22 mouse cellular contexts compared by ENCODE assay signal in genomic region chr15:83455034-83455433, GRCm38 (mm10). TPM values are rescaled to one million over a fixed set of nuclear protein-coding genes. Genes with fewer than 3 reads are reported as not detected.
DNase-seq lines count a peak whose midpoint lies in the region; ATAC-seq and TF ChIP-seq lines count a peak whose summit lies in the region.
"Had no signal": no experiment of that assay in that cellular context is flagged by ENCODE, and none has a peak within 500 bp of the region (broad histone marks: within the 10 kb centered on the region; RNA-seq: fewer than 3 reads in every experiment).

No protein-coding gene starts in this region.

- peak overlapping the region; percentile 81 for H3K27ac ChIP-seq in kidney, adult 2 months (ENCODE audit: insufficient read depth, low read depth, low read length)
- H3K27ac ChIP-seq in intestine, postnatal 0 days (ENCODE audit: low read depth, low read length): peak overlapping the region; percentile 46; the same call in 1 of the 2 replicates
- peak overlapping the region; percentile 58; the same call in 1 of the 2 replicates for H3K27ac ChIP-seq in kidney, embryonic 16.5 days (ENCODE audit: low read length)
- peak overlapping the region; percentile 48; the same call in 1 of the 2 replicates for H3K27ac ChIP-seq in liver, postnatal 0 days (ENCODE audit: low read depth)
- H3K27ac ChIP-seq in midbrain, embryonic 13.5 days: no peak overlapping the region
- H3K27ac ChIP-seq: forebrain, embryonic 10.5 days; hindbrain, embryonic 15.5 days; limb, embryonic 10.5 days; liver, embryonic 14.5 days had no signal

- peaks cover 71% of the 10 kb centered on the region for H3K4me1 ChIP-seq in kidney, adult 2 months (ENCODE audit: control insufficient read depth, insufficient read depth, low read length)
- peaks cover 37% of the 10 kb centered on the region for H3K4me1 ChIP-seq in intestine, postnatal 0 days (replicated peaks; ENCODE audit: control insufficient read depth, insufficient read depth, low read length)
- H3K4me1 ChIP-seq in kidney, embryonic 16.5 days (ENCODE audit: insufficient read depth, low read length): peaks cover 29% of the 10 kb centered on the region
- peaks cover 56% of the 10 kb centered on the region for H3K4me1 ChIP-seq in liver, postnatal 0 days (ENCODE audit: insufficient read depth)
- H3K4me1 ChIP-seq in midbrain, embryonic 13.5 days (replicated peaks): 0 out of 2 replicates have a peak, but pooled peaks cover 2% of the 10 kb centered on the region

- no peak overlapping the region for H3K9ac ChIP-seq in intestine, postnatal 0 days (ENCODE audit: low read depth, low read length)
- no peak overlapping the region for H3K9ac ChIP-seq in kidney, embryonic 16.5 days (replicated peaks; ENCODE audit: low read length)
- no peak overlapping the region for H3K9ac ChIP-seq in liver, postnatal 0 days (replicated peaks)
- H3K9ac ChIP-seq in midbrain, embryonic 13.5 days (replicated peaks): no peak overlapping the region
- H3K9ac ChIP-seq: forebrain, postnatal 0 days; hindbrain, embryonic 15.5 days; liver, embryonic 14.5 days had no signal

- TF ChIP-seq POLR2A in kidney, adult 2 months (IDR thresholded peaks at IDR 0.05; ENCODE audit: low read depth, low read length): no peak

- H3K27me3 ChIP-seq in kidney, adult 2 months (replicated peaks; ENCODE audit: control insufficient read depth, insufficient read depth, low read length): no peaks in the 10 kb centered on the region
- H3K27me3 ChIP-seq in intestine, postnatal 0 days (replicated peaks; ENCODE audit: control insufficient read depth, insufficient read depth, low read length): no peaks in the 10 kb centered on the region
- H3K27me3 ChIP-seq in kidney, embryonic 16.5 days (ENCODE audit: insufficient read depth, low read length): no peaks in the 10 kb centered on the region
- H3K27me3 ChIP-seq in liver, postnatal 0 days (ENCODE audit: insufficient read depth, low read length): no peaks in the 10 kb centered on the region
- no peaks in the 10 kb centered on the region for H3K27me3 ChIP-seq in midbrain, embryonic 13.5 days
- H3K27me3 ChIP-seq: CH12.LX; hindbrain, embryonic 15.5 days; Patski had no signal

- ATAC-seq in intestine, postnatal 0 days: no peak
- 0 out of 2 replicates have a peak, but pooled peaks have one; percentile 55 for ATAC-seq in kidney, embryonic 16.5 days (ENCODE audit: low FRiP score, low TSS enrichment)
- no peak for ATAC-seq in liver, postnatal 0 days
- ATAC-seq in midbrain, embryonic 13.5 days: no peak
- ATAC-seq: forebrain, postnatal 0 days; Patski had no signal

- no peaks in the 10 kb centered on the region for H3K36me3 ChIP-seq in kidney, adult 2 months (ENCODE audit: control insufficient read depth, insufficient read depth, low read length)
- no peaks in the 10 kb centered on the region for H3K36me3 ChIP-seq in intestine, postnatal 0 days (ENCODE audit: control insufficient read depth, insufficient read depth)
- H3K36me3 ChIP-seq in kidney, embryonic 16.5 days (ENCODE audit: insufficient read depth, low read length): no peaks in the 10 kb centered on the region
- no peaks in the 10 kb centered on the region for H3K36me3 ChIP-seq in liver, postnatal 0 days (replicated peaks; ENCODE audit: insufficient read depth, low read length)
- H3K36me3 ChIP-seq in midbrain, embryonic 13.5 days: no peaks in the 10 kb centered on the region
- H3K36me3 ChIP-seq: hindbrain, embryonic 15.5 days; limb, embryonic 10.5 days had no signal

- H3K4me2 ChIP-seq in intestine, postnatal 0 days (replicated peaks; ENCODE audit: low read depth): no peak overlapping the region
- no peak overlapping the region for H3K4me2 ChIP-seq in kidney, embryonic 16.5 days (replicated peaks; ENCODE audit: low read depth, low read length)
- H3K4me2 ChIP-seq in liver, postnatal 0 days (ENCODE audit: low read depth, low read length): no peak overlapping the region
- no peak overlapping the region for H3K4me2 ChIP-seq in midbrain, embryonic 13.5 days (replicated peaks)
- H3K4me2 ChIP-seq: heart, embryonic 11.5 days; hindbrain, embryonic 15.5 days; midbrain, embryonic 11.5 days had no signal

- peak; percentile 89 for DNase-seq in kidney, adult 2 months
- no peak for DNase-seq in kidney, postnatal 10 days
- DNase-seq in liver, postnatal 0 days: no peak
- no peak for DNase-seq in gastrocnemius, postnatal 25 days
- DNase-seq in right cerebral cortex, postnatal 4 days: no peak
- DNase-seq: B cell, adult 2 months; cerebellum, adult 11-12 months; cerebellum, postnatal 10 days; forebrain, postnatal 0 days; spleen, adult 18-20 months had no signal

- WGBS in kidney, adult 2 months: 26% methylated on average over 3 of the region's 3 CpGs
- 24% methylated on average over 3 of the region's 3 CpGs for WGBS in intestine, postnatal 0 days
- WGBS in kidney, embryonic 16.5 days: 35% methylated on average over 3 of the region's 3 CpGs
- WGBS in liver, postnatal 0 days (ENCODE audit: insufficient replicate concordance): 48% methylated on average over 3 of the region's 3 CpGs
- 85% methylated on average over 3 of the region's 3 CpGs for WGBS in midbrain, embryonic 13.5 days

- TF ChIP-seq EP300 in liver, postnatal 0 days (IDR thresholded peaks at IDR 0.05; ENCODE audit: low read depth): no peak

- no peak overlapping the region for H3K4me3 ChIP-seq in kidney, adult 2 months (ENCODE audit: insufficient read depth, low read depth, low read length)
- no peak overlapping the region for H3K4me3 ChIP-seq in intestine, postnatal 0 days (ENCODE audit: low read depth, low read length)
- no peak overlapping the region for H3K4me3 ChIP-seq in kidney, embryonic 16.5 days (ENCODE audit: low read length)
- H3K4me3 ChIP-seq in liver, postnatal 0 days (ENCODE audit: low read depth, low read length): no peak overlapping the region
- H3K4me3 ChIP-seq in midbrain, embryonic 13.5 days (replicated peaks): no peak overlapping the region
- H3K4me3 ChIP-seq: forebrain, embryonic 10.5 days; hindbrain, embryonic 15.5 days; limb, embryonic 10.5 days had no signal

- no peak for TF ChIP-seq CTCF in kidney, adult 2 months (conservative IDR thresholded peaks at IDR 0.05; ENCODE audit: insufficient read depth, insufficient read length, low read depth, low read length)
- no peak for TF ChIP-seq CTCF in intestine, postnatal 0 days (IDR thresholded peaks at IDR 0.05; ENCODE audit: low read depth)
- TF ChIP-seq CTCF in liver, postnatal 0 days (IDR thresholded peaks at IDR 0.05; ENCODE audit: low read depth): no peak

- H3K9me3 ChIP-seq in intestine, postnatal 0 days (ENCODE audit: control insufficient read depth): no peaks in the 10 kb centered on the region
- H3K9me3 ChIP-seq in kidney, embryonic 16.5 days (ENCODE audit: low read length): no peaks in the 10 kb centered on the region
- no peaks in the 10 kb centered on the region for H3K9me3 ChIP-seq in liver, postnatal 0 days (ENCODE audit: low read length)
- no peaks in the 10 kb centered on the region for H3K9me3 ChIP-seq in midbrain, embryonic 13.5 days
- H3K9me3 ChIP-seq: forebrain, embryonic 10.5 days; G1E; hindbrain, embryonic 15.5 days; limb, embryonic 10.5 days had no signal

RNA-seq across cellular contexts. Expression of gene Pacsin2, which starts 9.4 kb away (rescaled TPM):
- 116 and 126 TPM in 2 replicates for polyA plus RNA-seq in kidney, adult 2 months (2012; rRNA removed)
- 40.9 and 47.3 TPM in 2 replicates for polyA plus RNA-seq in intestine, postnatal 0 days (2015; fragmentation: Nextera tagmentation; extraction: Ambion mirVana)
- 85.4 and 92.0 TPM in 2 replicates for polyA plus RNA-seq in kidney, embryonic 16.5 days (2015; fragmentation: Nextera tagmentation; extraction: Ambion mirVana)
- polyA plus RNA-seq in liver, postnatal 0 days (2015; fragmentation: Nextera tagmentation; extraction: Ambion mirVana): 20.6 and 24.3 TPM in 2 replicates
- polyA plus RNA-seq in midbrain, embryonic 13.5 days (2015; fragmentation: Nextera tagmentation; extraction: Ambion mirVana): 25.4 and 27.1 TPM in 2 replicates
- 10 to 100 TPM; 51.6 to 53.8 TPM for total RNA-seq in gastrocnemius, postnatal 25 days (2021)

RNA-seq across cellular contexts. Expression of gene Ttll1, which starts 55.7 kb away (rescaled TPM):
- polyA plus RNA-seq in kidney, adult 2 months (2012; rRNA removed): 10.3 and 11.1 TPM in 2 replicates
- 6.0 and 7.1 TPM in 2 replicates for polyA plus RNA-seq in intestine, postnatal 0 days (2015; fragmentation: Nextera tagmentation; extraction: Ambion mirVana)
- polyA plus RNA-seq in kidney, embryonic 16.5 days (2015; fragmentation: Nextera tagmentation; extraction: Ambion mirVana): 27.3 and 28.2 TPM in 2 replicates
- 2.7 and 3.2 TPM in 2 replicates for polyA plus RNA-seq in liver, postnatal 0 days (2015; fragmentation: Nextera tagmentation; extraction: Ambion mirVana)
- 100 and 105 TPM in 2 replicates for polyA plus RNA-seq in midbrain, embryonic 13.5 days (2015; fragmentation: Nextera tagmentation; extraction: Ambion mirVana)
- total RNA-seq in gastrocnemius, postnatal 25 days (2021): 1 to 10 TPM; 2.2 to 6.3 TPM
